Mouse (Mus musculus) C2C12 (cell line): ENCODE results near the gene Lpp.

ENCODE experiments used
- CEBPB ChIP-seq: IDR thresholded peaks from one replicate; pipeline ENCODE4 v1.6.1; 2011; ENCODE audit warnings: low read depth, mild to moderate bottlenecking, control low read depth, moderate library complexity
- CTCF ChIP-seq: IDR thresholded peaks from one replicate; pipeline ENCODE4 v1.5.1; 2011; ENCODE audit not compliant: control insufficient read depth, insufficient read depth, insufficient read length
- MAX ChIP-seq: IDR thresholded peaks from one replicate; pipeline ENCODE4 v1.6.1; 2011; ENCODE audit warnings: mild to moderate bottlenecking, control low read depth
- USF1 ChIP-seq: IDR thresholded peaks from one replicate; pipeline ENCODE4 v1.6.1; 2011; ENCODE audit warnings: low read depth, mild to moderate bottlenecking, control low read depth, moderate library complexity

DNA sequence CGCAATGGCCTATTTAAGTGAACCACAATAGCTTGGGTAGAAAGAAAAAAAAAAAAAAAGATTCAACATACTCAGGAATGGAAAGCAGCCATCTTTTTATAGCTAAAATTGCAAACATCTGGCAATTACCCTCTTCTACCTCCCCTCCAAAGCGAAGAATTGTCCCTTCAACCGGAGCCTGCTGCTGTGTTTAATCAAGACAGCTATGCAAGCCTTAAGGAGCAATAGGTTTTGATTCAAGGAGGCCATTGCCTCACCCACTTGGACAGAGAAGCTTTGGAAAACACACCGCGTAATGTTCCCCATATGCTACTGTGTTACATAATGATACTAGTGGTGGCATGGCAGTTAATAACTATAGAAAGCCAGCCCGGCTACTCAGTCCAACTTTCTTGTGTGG, 226.2 kb downstream of the Lpp start:
- TF ChIP-seq CTCF (no peak), CEBPB (no peak), MAX (no peak), USF1 (no peak)
